Mouse (Mus musculus): Measurements from ENCODE around the gene Adgrl2. TPM values are rescaled to one million over a fixed set of nuclear protein-coding genes. Genes with fewer than 3 reads are reported as not detected.

Gene Adgrl2
- 100 to 1,000 TPM; 163 to 173 TPM for total RNA-seq (2021)

GRCm38 (mm10) chr3:148990531-148991003 lies at the start of gene Adgrl2:
Adgrl2 (minus strand) TSS chr3:148990555.
- no peak for DNase-seq (ENCODE audit: extremely low spot score in 1 of 2, low spot score in 2 of 2)
- intact Hi-C loops (cut with DNase I): no loop called here

- DNase-seq (ENCODE audit: extremely low spot score in 1 of 2, low spot score in 2 of 2): no peak
- intact Hi-C loops (cut with DNase I): no loop called here
Measured at GRCm38 (mm10) chr3:149038771-149039170, 48.4 kb upstream of the Adgrl2 start.

- intact Hi-C loops (cut with DNase I): no loop called here
- DNase-seq (ENCODE audit: extremely low spot score in 1 of 2, low spot score in 2 of 2): no peak
Measured at GRCm38 (mm10) chr3:149019925-149020324, 29.6 kb upstream of the Adgrl2 start.

- DNase-seq (ENCODE audit: extremely low spot score in 1 of 2, low spot score in 2 of 2): no peak
- intact Hi-C loops (cut with DNase I): no loop called here
Measured at GRCm38 (mm10) chr3:149009311-149009710, 19.0 kb upstream of the Adgrl2 start.

GRCm38 (mm10) chr3:149008634-149009023 lies 18.3 kb upstream of the Adgrl2 start:
- intact Hi-C loops (cut with DNase I): no loop called here
- no peak for DNase-seq (ENCODE audit: extremely low spot score in 1 of 2, low spot score in 2 of 2)

GRCm38 (mm10) chr3:149007860-149008633 lies 17.7 kb upstream of the Adgrl2 start:
- intact Hi-C loops (cut with DNase I): no loop called here
- DNase-seq (ENCODE audit: extremely low spot score in 1 of 2, low spot score in 2 of 2): no peak

GRCm38 (mm10) chr3:149001364-149001763 lies 11.0 kb upstream of the Adgrl2 start:
- intact Hi-C loops (cut with DNase I): no loop called here
- no peak for DNase-seq (ENCODE audit: extremely low spot score in 1 of 2, low spot score in 2 of 2)

GRCm38 (mm10) chr3:148998661-148999060 lies 8.3 kb upstream of the Adgrl2 start:
- no peak for DNase-seq (ENCODE audit: extremely low spot score in 1 of 2, low spot score in 2 of 2)
- intact Hi-C loops (cut with DNase I): no loop called here

- DNase-seq (ENCODE audit: extremely low spot score in 1 of 2, low spot score in 2 of 2): no peak
- intact Hi-C loops (cut with DNase I): no loop called here
Measured at GRCm38 (mm10) chr3:148991056-148991455, 701 bp upstream of the Adgrl2 start.

- DNase-seq (ENCODE audit: extremely low spot score in 1 of 2, low spot score in 2 of 2): peak in 1 of 2 experiments; percentile 72
- intact Hi-C loops (cut with DNase I): loop anchor here (5.0 to 10.0 kb wide), 3 partner anchors 135 to 452 kb away; no protein-coding TSS in a partner anchor
Measured at GRCm38 (mm10) chr3:148989818-148990530, 381 bp downstream of the Adgrl2 start.

GRCm38 (mm10) chr3:148988996-148989817 lies 1.1 kb downstream of the Adgrl2 start:
- intact Hi-C loops (cut with DNase I): loop anchor here (5.0 to 10.0 kb wide), 3 partner anchors 134 to 453 kb away; no protein-coding TSS in a partner anchor
- DNase-seq (ENCODE audit: extremely low spot score in 1 of 2, low spot score in 2 of 2): peak; percentile 70 to 91

- DNase-seq (ENCODE audit: extremely low spot score in 1 of 2, low spot score in 2 of 2): peak in 1 of 2 experiments; percentile 67
- intact Hi-C loops (cut with DNase I): loop anchor here (5.0 to 10.0 kb wide), 3 partner anchors 134 to 454 kb away; no protein-coding TSS in a partner anchor
Measured at GRCm38 (mm10) chr3:148988293-148988995, 1.9 kb downstream of the Adgrl2 start.

GRCm38 (mm10) chr3:148987591-148988292 lies 2.6 kb downstream of the Adgrl2 start:
- DNase-seq (ENCODE audit: extremely low spot score in 1 of 2, low spot score in 2 of 2): peak; percentile 64 to 91
- intact Hi-C loops (cut with DNase I): loop anchor here (5.0 to 10.0 kb wide), 3 partner anchors 133 to 455 kb away; no protein-coding TSS in a partner anchor

- DNase-seq (ENCODE audit: extremely low spot score in 1 of 2, low spot score in 2 of 2): peak in 1 of 2 experiments; percentile 27
- intact Hi-C loops (cut with DNase I): loop anchor here (5.0 to 10.0 kb wide), 3 partner anchors 132 to 455 kb away; no protein-coding TSS in a partner anchor
Measured at GRCm38 (mm10) chr3:148986894-148987590, 3.3 kb downstream of the Adgrl2 start.

GRCm38 (mm10) chr3:148986296-148986893 lies 4.0 kb downstream of the Adgrl2 start:
- DNase-seq (ENCODE audit: extremely low spot score in 1 of 2, low spot score in 2 of 2): no peak
- intact Hi-C loops (cut with DNase I): loop anchor here (5.0 to 10.0 kb wide), 3 partner anchors 132 to 456 kb away; no protein-coding TSS in a partner anchor

GRCm38 (mm10) chr3:148984326-148984725 lies 6.0 kb downstream of the Adgrl2 start:
- intact Hi-C loops (cut with DNase I): loop anchor here (5.0 to 10.0 kb wide), 3 partner anchors 130 to 1992 kb away; no protein-coding TSS in a partner anchor
- DNase-seq (ENCODE audit: extremely low spot score in 1 of 2, low spot score in 2 of 2): no peak
